Mouse (Mus musculus): ENCODE data around the gene Stox1. TPM values are rescaled to one million over a fixed set of nuclear protein-coding genes. Genes with fewer than 3 reads are reported as not detected.
A peak's percentile ranks its signal among the peaks of the same experiment; 100 is the strongest.

Stox1 gene
- total RNA-seq, 2 experiments from 2014 or later, result 0.31 to 0.43 TPM

GRCm38 (mm10) chr10:62664963-62665590, 60.9 kb downstream of the Stox1 start:
- peak; percentile 55 for DNase-seq

- DNase-seq, result no peak
These were observed 61.8 kb downstream of the Stox1 start for GRCm38 (mm10) chr10:62664171-62664570.

GRCm38 (mm10) chr10:62656711-62657110, 69.2 kb downstream of the Stox1 start:
- DNase-seq, result no peak

- no peak for DNase-seq
These were observed 74.0 kb downstream of the Stox1 start for GRCm38 (mm10) chr10:62651961-62652360.

GRCm38 (mm10) chr10:62650881-62651810, 74.8 kb downstream of the Stox1 start, which contains the start of gene Ddx50:
Gene Ddx50, minus strand, starts transcription at chr10:62651218.
- peak; percentile 99 for DNase-seq

GRCm38 (mm10) chr10:62650358-62650782, 75.6 kb downstream of the Stox1 start:
- no peak for DNase-seq

Small RNA genes within 50 kb of the gene (microRNA-seq; reads per million reads assigned to microRNA genes)
- gene Mir7215 (ENCODE audit: borderline replicate concordance in 2 of 2), result 0 reads per million in 2 experiments

Other genes with a start within 250 kb of the Stox1 start
- gene Vps26a, start 239.3 kb downstream of the Stox1 start, total RNA-seq (2021), result 10 to 100 TPM; 24.7 to 25.6 TPM
- gene Srgn, start 198.7 kb downstream of the Stox1 start, total RNA-seq (2021), result 10 to 100 TPM; 13.0 to 14.3 TPM
- gene Kif1bp, start 147.7 kb downstream of the Stox1 start, total RNA-seq (2021), result 10 to 100 TPM; 22.5 to 26.7 TPM
- gene Ddx21, start 123.8 kb downstream of the Stox1 start, total RNA-seq (2021), result 10 to 100 TPM; 24.8 to 28.4 TPM
- 10 to 100 TPM; 39.1 to 42.2 TPM for gene Ddx50, start 74.9 kb downstream of the Stox1 start, total RNA-seq (2021)
- 10 to 100 TPM; 26.4 to 28.8 TPM for gene Ccar1, start 66.2 kb upstream of the Stox1 start, total RNA-seq (2021)
- gene Tet1, start 182.9 kb upstream of the Stox1 start, total RNA-seq (2021), result 1 to 10 TPM; 4.9 to 5.3 TPM
- gene Slc25a16, start 194.5 kb upstream of the Stox1 start, total RNA-seq (2021), result 10 to 100 TPM; 14.6 to 15.7 TPM
- under 1 TPM; 0.46 to 0.75 TPM for gene Dna2, start 220.9 kb upstream of the Stox1 start, total RNA-seq (2021)